ENCODE assay signal across 33 mouse cellular contexts in genomic region chr17:26846411-26846810, GRCm38 (mm10). TPM values are rescaled to one million over a fixed set of nuclear protein-coding genes. Genes with fewer than 3 reads are reported as not detected.
DNase-seq lines count a peak whose midpoint lies in the region; ATAC-seq and TF ChIP-seq lines count a peak whose summit lies in the region.
"Had no signal": no experiment of that assay in that cellular context is flagged by ENCODE, and none has a peak within 500 bp of the region (broad histone marks: within the 10 kb centered on the region; RNA-seq: fewer than 3 reads in every experiment).

No protein-coding gene starts in this region.

- peak; percentile 49 for DNase-seq in forebrain, embryonic 11.5 days (ENCODE audit: low spot score)
- no peak for DNase-seq in heart, adult 8-10 months (ENCODE audit: low spot score)
- peak; percentile 23 for DNase-seq in retina, embryonic 14.5 days (ENCODE audit: low spot score)
- DNase-seq in retina, postnatal 1 day = no peak
- no peak for DNase-seq in urinary bladder, adult 18-20 months (ENCODE audit: low spot score in 2 of 2)
- DNase-seq in thymus, adult 2 months = no peak
- DNase-seq: adrenal gland, adult 8-10 months; B cell, adult 2 months; cerebellum, adult 18-20 months; cerebellum, postnatal 14 days; gastrocnemius, adult 2 months; kidney, adult 18-20 months; kidney, postnatal 4 days; liver, embryonic 13.5 days; lung, embryonic 14.5 days; right cerebral cortex, adult 18-20 months; right cerebral cortex, postnatal 4 days; thymus, postnatal 36 days had no signal

- WGBS in forebrain, embryonic 11.5 days = 6% methylated on average over 8 of the region's 8 CpGs
- WGBS in forebrain, embryonic 12.5 days = 4% methylated on average over 8 of the region's 8 CpGs
- 14% methylated on average over 8 of the region's 8 CpGs for WGBS in heart, embryonic 13.5 days
- 17% methylated on average over 8 of the region's 8 CpGs for WGBS in thymus, adult 2 months

- peaks cover 85% of the 10 kb centered on the region for H3K27me3 ChIP-seq in forebrain, embryonic 11.5 days (ENCODE audit: control insufficient read depth, insufficient read depth, low read length)
- H3K27me3 ChIP-seq in forebrain, embryonic 12.5 days = peaks cover 91% of the 10 kb centered on the region
- H3K27me3 ChIP-seq in heart, embryonic 13.5 days (replicated peaks) = peaks cover 81% of the 10 kb centered on the region
- peaks cover 36% of the 10 kb centered on the region; the same call in 1 of the 2 replicates for H3K27me3 ChIP-seq in thymus, adult 2 months (ENCODE audit: control insufficient read depth, insufficient read depth, low read length)

- no peaks in the 10 kb centered on the region for H3K36me3 ChIP-seq in forebrain, embryonic 11.5 days (ENCODE audit: control insufficient read depth, insufficient read depth, low read length)
- H3K36me3 ChIP-seq in forebrain, embryonic 12.5 days (replicated peaks) = no peaks in the 10 kb centered on the region
- H3K36me3 ChIP-seq in heart, embryonic 13.5 days = no peaks in the 10 kb centered on the region
- H3K36me3 ChIP-seq in thymus, adult 2 months (ENCODE audit: control insufficient read depth, insufficient read depth, low read length) = no peaks in the 10 kb centered on the region
- H3K36me3 ChIP-seq: hindbrain, embryonic 12.5 days; limb, embryonic 13.5 days; liver, embryonic 13.5 days; neural tube, embryonic 13.5 days had no signal

- ATAC-seq in forebrain, embryonic 11.5 days (replicated peaks; ENCODE audit: low FRiP score) = no peak
- ATAC-seq in forebrain, embryonic 12.5 days (ENCODE audit: low FRiP score) = no peak
- ATAC-seq in heart, embryonic 13.5 days (ENCODE audit: extremely low read depth, insufficient number of reproducible peaks, low FRiP score, low TSS enrichment) = no peak
- ATAC-seq: activated CD4-positive, CD25-positive, alpha-beta regulatory T cell, adult 4 months; forebrain, embryonic 13.5 days; midbrain, embryonic 16.5 days had no signal

- no peak overlapping the region for H3K9ac ChIP-seq in forebrain, embryonic 11.5 days (ENCODE audit: low read length)
- no peak overlapping the region for H3K9ac ChIP-seq in forebrain, embryonic 12.5 days
- peak overlapping the region; percentile 78 for H3K9ac ChIP-seq in heart, embryonic 13.5 days
- H3K9ac ChIP-seq: forebrain, embryonic 13.5 days; hindbrain, embryonic 12.5 days; limb, embryonic 13.5 days; liver, embryonic 13.5 days; lung, embryonic 14.5 days; neural tube, embryonic 13.5 days had no signal

- no peaks in the 10 kb centered on the region for H3K9me3 ChIP-seq in forebrain, embryonic 11.5 days (ENCODE audit: control insufficient read depth, low read length)
- no peaks in the 10 kb centered on the region for H3K9me3 ChIP-seq in forebrain, embryonic 12.5 days
- H3K9me3 ChIP-seq in heart, embryonic 13.5 days = no peaks in the 10 kb centered on the region
- H3K9me3 ChIP-seq: forebrain, embryonic 13.5 days; hindbrain, embryonic 12.5 days; limb, embryonic 13.5 days; liver, embryonic 13.5 days; neural tube, embryonic 13.5 days had no signal

- no peak overlapping the region for H3K4me3 ChIP-seq in forebrain, embryonic 11.5 days (ENCODE audit: low read depth, low read length)
- H3K4me3 ChIP-seq in forebrain, embryonic 12.5 days (replicated peaks) = no peak overlapping the region
- peak overlapping the region; percentile 37 for H3K4me3 ChIP-seq in heart, embryonic 13.5 days
- H3K4me3 ChIP-seq in thymus, adult 2 months (ENCODE audit: control insufficient read depth, insufficient read depth, low read length) = no peak overlapping the region
- H3K4me3 ChIP-seq: forebrain, embryonic 13.5 days; gastrocnemius, adult 2 months; hindbrain, embryonic 12.5 days; limb, embryonic 13.5 days; liver, embryonic 13.5 days; myocyte; neural tube, embryonic 13.5 days had no signal

- TF ChIP-seq CTCF in thymus, adult 2 months (IDR thresholded peaks at IDR 0.05; ENCODE audit: borderline replicate concordance, control insufficient read depth, extremely low read depth, insufficient read depth, low read length, poor library complexity) = no peak

- H3K27ac ChIP-seq in forebrain, embryonic 11.5 days (ENCODE audit: low read depth, low read length) = no peak overlapping the region
- H3K27ac ChIP-seq in forebrain, embryonic 12.5 days = no peak overlapping the region
- no peak overlapping the region for H3K27ac ChIP-seq in heart, embryonic 13.5 days (replicated peaks)
- H3K27ac ChIP-seq in thymus, adult 2 months (ENCODE audit: control insufficient read depth, insufficient read depth, low read length) = no peak overlapping the region
- H3K27ac ChIP-seq: forebrain, embryonic 13.5 days; gastrocnemius, adult 2 months; hindbrain, embryonic 12.5 days; limb, embryonic 13.5 days; liver, embryonic 13.5 days; neural tube, embryonic 13.5 days had no signal

- no peak for TF ChIP-seq POLR2A in thymus, adult 2 months (IDR thresholded peaks at IDR 0.05; ENCODE audit: control insufficient read depth, extremely low read depth, insufficient read depth, low read length, poor library complexity)

- no peak overlapping the region for H3K4me2 ChIP-seq in forebrain, embryonic 11.5 days (ENCODE audit: low read depth, low read length, severe bottlenecking)
- no peak overlapping the region for H3K4me2 ChIP-seq in forebrain, embryonic 12.5 days
- H3K4me2 ChIP-seq in heart, embryonic 13.5 days = peak overlapping the region; percentile 69
- H3K4me2 ChIP-seq: forebrain, embryonic 13.5 days; hindbrain, embryonic 12.5 days; limb, embryonic 13.5 days; liver, embryonic 13.5 days; lung, embryonic 14.5 days; neural tube, embryonic 13.5 days had no signal

- H3K4me1 ChIP-seq in forebrain, embryonic 11.5 days (replicated peaks; ENCODE audit: control insufficient read depth, insufficient read depth, low read length) = peaks cover 3% of the 10 kb centered on the region; the same call in 1 of the 2 replicates
- H3K4me1 ChIP-seq in forebrain, embryonic 12.5 days = peaks cover 21% of the 10 kb centered on the region
- peaks cover 19% of the 10 kb centered on the region for H3K4me1 ChIP-seq in heart, embryonic 13.5 days
- H3K4me1 ChIP-seq in thymus, adult 2 months (replicated peaks; ENCODE audit: control insufficient read depth, insufficient read depth, low read length) = peaks cover 3% of the 10 kb centered on the region; the same call in 1 of the 2 replicates

RNA-seq across cellular contexts. Expression of gene Nkx2-5, which starts 1.6 kb away (rescaled TPM):
- not detected in 2 replicates for polyA plus RNA-seq in forebrain, embryonic 11.5 days (2014; fragmentation: Nextera tagmentation; extraction: Ambion mirVana)
- polyA plus RNA-seq in forebrain, embryonic 12.5 days (2016; fragmentation: Nextera tagmentation; extraction: Ambion mirVana) = not detected in 2 replicates
- 136 and 142 TPM in 2 replicates for polyA plus RNA-seq in heart, embryonic 13.5 days (2015; fragmentation: Nextera tagmentation; extraction: Ambion mirVana)
- 10 to 100 TPM; 75.8 to 81.5 (median 79.7) TPM for total RNA-seq in heart, adult 8-10 months (2022)
- polyA plus RNA-seq in thymus, adult 2 months (2012; rRNA removed) = 0.51 and 11.4 TPM in 2 replicates
- total RNA-seq: adrenal gland, adult 8-10 months; gastrocnemius, adult 2 months; gastrocnemius, postnatal 4 days; left cerebral cortex, postnatal 14 days; megakaryocyte, adult 5-6 weeks; MEL had no signal
- polyA plus RNA-seq: activated CD4-positive, CD25-positive, alpha-beta regulatory T cell, adult 4 months; forebrain, embryonic 13.5 days; frontal cortex, adult 2 months; hindbrain, embryonic 12.5 days; kidney, embryonic 16.5 days; limb, embryonic 13.5 days; liver, embryonic 13.5 days; midbrain, embryonic 16.5 days had no signal

Comparison
In these comparisons a context has a peak if more than half of its experiments do, and no peak if none do; other contexts are left out.
1. DNase-seq: peak in forebrain, embryonic 11.5 days (single experiment) and retina, embryonic 14.5 days (single experiment); none in heart, adult 8-10 months (single experiment), retina, postnatal 1 day (single experiment), urinary bladder, adult 18-20 months (0 of 2) and thymus, adult 2 months (single experiment).